Mouse (Mus musculus) yolk sac, embryonic 10.5 days (tissue): ENCODE data around the gene Ptprk.
A peak's percentile ranks its signal among the peaks of the same experiment; 100 is the strongest.

Experiments
- DNase-seq: peaks from one replicate; pipeline ENCODE4 v3.0.0-alpha.2; 2017; ENCODE audit warnings: low spot score

The Ptprk gene

DNA sequence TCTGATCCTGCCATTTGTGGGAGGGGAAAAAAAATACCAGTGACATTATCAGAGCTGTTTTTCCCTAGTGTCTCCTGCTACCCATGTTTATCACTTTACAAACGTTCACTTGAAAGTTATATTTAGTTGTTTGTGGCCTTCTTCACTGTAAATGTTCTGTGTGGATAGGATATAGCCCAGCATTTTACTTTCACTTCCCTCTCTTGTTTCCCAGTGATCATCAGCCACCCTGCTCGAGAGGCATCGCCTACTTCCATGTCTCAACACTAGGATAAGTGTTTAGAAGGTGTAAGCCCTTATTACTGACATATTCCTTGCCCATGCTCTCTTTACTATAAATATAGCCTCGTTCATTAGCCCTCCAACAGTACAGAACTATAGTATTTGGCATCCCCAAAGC lies 466.0 kb downstream of the Ptprk start:
- no peak for DNase-seq

GRCm38 (mm10) chr10:28542754-28543153 lies 468.1 kb downstream of the Ptprk start:
- DNase-seq, result no peak

- DNase-seq, result no peak
Observed at GRCm38 (mm10) chr10:28550549-28550948, 475.9 kb downstream of the Ptprk start.

GRCm38 (mm10) chr10:28552068-28552467 lies 477.4 kb downstream of the Ptprk start:
- no peak for DNase-seq

DNA sequence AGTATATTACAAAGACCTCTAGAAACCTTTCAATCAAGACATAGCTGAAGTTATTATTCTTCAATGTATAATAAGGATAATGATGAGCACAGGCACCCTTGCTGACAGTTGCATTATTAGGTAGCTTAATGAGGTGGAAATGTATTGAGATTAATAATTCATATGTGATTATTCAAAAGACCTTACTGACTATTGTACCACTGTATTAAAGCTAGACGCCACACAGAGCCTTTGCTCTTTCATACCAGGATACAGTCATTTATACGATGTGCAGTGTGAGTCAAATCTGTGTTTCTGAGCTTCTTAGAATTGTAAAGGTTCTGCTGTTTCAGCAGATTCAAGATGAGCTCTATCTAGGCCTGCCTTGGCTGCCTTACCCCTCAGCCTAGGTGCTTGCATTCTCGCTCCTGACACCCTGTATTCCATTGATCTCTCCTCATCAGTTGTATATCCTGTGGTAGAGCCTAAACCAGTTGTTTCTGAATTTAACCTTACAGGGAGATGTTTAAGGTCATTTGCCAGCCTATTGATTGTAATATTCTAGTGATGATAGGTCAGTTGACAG lies 489.6 kb downstream of the Ptprk start:
- DNase-seq, result no peak

GRCm38 (mm10) chr10:28566378-28566777 lies 491.8 kb downstream of the Ptprk start:
- no peak for DNase-seq

DNA sequence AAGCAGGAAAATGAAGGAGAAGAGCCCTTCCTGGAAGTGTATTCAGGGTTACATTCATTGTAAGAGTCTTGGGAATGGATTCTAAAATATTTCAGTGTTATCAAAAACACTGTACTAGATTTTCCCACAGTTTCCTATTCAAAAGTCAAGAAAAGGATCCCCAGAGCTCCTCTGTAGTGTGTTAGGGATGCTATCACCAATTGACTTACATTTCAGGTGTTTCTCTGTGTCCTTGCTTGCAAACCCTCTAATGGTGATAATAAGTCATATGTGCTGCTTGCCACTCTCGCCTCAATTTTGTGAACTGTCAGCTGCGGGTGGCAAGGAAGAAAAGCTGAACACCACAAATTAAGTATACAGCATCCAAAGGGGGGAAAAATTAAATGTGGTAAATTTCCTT lies 492.2 kb downstream of the Ptprk start:
- no peak for DNase-seq

- DNase-seq, result no peak
Observed at GRCm38 (mm10) chr10:28567441-28567840, 492.8 kb downstream of the Ptprk start.

GRCm38 (mm10) chr10:28568047-28568446 lies 493.4 kb downstream of the Ptprk start:
- DNase-seq, result no peak

DNA sequence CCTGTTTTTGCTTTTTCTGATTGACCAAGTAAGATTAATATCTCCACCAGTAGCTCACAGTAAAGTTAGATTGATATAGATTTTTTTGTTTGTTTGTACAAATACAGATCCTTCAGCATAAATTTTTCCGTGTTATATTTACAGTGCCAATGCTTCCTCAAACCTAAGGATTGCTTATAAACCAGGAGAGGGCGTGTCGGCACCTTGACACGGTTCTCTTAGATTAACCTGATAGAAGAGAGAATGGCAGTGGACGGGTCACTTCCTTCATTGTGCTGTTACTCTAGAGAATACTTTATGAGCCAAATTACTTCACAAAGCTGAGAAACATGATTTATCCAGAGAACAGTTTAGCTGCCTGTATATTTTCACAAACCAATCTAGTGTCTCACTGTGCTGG lies 505.0 kb downstream of the Ptprk start:
- no peak for DNase-seq

DNA sequence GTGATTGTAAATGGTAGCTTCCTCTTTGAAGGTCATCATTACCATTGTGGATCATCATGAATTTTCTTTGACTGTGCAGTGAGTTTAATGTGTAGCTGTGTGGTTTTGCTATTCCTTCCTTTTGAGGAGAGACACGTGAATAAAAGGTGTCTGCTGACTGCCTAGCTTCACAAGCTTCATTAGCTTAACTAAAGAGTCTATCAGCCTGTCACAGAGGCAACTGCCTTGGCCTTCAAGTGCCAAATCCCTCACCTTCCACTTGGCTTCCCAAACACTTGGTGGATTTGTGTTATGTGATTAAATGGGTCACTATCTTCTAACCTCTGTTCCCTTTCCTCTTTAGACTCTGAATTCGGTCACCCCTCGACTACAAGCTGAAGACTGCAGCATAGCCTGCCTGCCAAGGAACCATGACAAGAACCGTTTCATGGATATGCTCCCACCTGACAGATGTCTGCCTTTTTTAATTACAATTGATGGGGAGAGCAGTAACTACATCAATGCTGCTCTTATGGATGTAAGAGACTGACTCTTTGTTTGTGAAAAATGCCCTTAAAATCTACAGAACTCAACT lies 512.0 kb downstream of the Ptprk start:
- no peak for DNase-seq

GRCm38 (mm10) chr10:28588401-28588800 lies 513.8 kb downstream of the Ptprk start:
- no peak for DNase-seq

DNA sequence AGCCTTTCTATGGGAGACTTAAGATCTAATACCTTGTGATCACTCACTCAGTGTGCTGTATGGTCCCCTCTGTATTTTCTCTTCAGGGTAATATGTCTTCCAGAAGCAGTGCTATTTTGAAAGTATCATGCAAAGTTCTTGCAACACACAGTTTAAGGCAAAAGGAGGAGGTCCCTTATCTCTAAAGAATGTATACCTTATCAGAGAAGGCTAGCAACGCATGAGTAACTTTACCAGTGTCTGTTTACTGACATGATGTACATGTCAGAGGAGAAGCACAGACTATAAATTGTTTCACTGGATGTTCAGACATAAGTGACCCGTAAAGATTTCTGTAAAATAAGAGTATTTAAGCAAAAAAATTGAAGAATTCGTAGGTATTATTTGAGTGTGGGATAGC lies 516.2 kb downstream of the Ptprk start:
- DNase-seq, result no peak

DNA sequence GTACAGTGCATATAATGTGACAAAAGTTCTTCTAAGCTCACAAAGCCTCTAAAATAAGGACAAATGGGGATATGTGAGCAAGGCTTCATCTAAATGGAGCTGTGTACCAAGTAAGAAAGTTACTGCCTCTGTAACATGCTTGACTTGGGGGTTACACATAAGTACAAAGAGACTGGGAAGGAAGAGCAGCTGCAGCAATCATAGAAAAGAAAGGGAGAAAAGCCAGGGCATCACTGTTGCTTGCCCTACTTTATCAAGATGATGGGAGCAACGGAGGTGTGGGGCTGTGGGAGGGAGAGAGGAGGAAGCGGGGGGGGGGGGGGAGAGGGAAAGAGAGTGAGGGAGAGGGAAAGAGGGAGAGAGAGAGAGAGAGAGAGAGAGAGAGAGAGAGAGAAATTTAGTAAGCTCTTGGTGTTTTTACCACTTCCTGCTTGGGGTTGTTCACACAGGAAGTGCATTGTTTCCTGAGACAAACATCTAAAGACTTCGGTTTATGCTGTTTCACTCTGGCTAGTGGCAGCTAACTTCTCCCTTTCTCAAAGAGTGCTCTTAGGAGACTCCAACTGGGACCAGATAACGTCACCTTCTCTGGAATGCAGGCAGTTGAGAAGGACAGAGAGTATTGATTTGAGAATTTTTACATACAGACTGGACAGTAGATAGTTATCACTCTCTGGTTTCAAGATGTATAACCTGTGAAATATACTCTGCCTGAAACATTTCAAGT lies 519.1 kb downstream of the Ptprk start:
- no peak for DNase-seq

- no peak for DNase-seq
Observed at GRCm38 (mm10) chr10:28596897-28597296, 522.3 kb downstream of the Ptprk start.

GRCm38 (mm10) chr10:28609136-28609535 lies 534.5 kb downstream of the Ptprk start:
- no peak for DNase-seq

DNA sequence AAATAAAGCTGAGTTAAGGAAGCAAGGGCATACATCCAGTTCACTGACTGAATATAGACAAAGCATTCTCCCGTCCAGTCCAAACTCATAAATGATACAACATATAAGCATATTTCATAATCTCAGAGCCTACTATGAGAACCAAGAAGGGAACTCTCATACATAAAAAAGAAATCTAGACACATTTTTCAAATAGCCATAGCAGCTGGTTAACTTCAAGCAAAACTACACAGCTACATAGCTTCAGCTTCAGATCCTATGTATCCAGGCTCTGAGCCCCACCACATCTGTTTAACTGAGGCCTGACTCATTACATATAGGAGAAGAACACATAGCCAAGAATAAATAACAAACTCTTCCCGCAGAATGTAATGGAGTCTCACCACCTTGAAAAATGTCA lies 539.8 kb downstream of the Ptprk start:
- no peak for DNase-seq

DNA sequence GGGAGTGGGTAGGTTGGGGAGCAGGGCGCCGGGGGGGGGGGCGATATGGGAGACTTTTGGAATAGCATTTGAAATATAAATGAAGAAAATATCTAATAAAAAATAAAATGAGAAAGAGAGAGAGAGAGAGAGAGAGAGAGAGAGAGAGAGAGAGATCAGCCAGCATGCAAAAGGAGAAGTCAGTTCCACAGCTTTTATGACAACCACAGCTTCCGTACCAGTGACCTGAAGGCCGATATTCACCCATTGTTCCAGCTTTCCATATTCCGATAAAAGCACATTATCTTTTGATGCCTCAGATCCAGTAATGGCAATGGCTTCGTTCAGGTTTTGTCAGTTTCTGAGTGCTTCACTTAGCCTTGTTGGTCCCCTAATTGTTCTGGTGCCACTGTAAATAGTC lies 542.6 kb downstream of the Ptprk start:
- no peak for DNase-seq

DNA sequence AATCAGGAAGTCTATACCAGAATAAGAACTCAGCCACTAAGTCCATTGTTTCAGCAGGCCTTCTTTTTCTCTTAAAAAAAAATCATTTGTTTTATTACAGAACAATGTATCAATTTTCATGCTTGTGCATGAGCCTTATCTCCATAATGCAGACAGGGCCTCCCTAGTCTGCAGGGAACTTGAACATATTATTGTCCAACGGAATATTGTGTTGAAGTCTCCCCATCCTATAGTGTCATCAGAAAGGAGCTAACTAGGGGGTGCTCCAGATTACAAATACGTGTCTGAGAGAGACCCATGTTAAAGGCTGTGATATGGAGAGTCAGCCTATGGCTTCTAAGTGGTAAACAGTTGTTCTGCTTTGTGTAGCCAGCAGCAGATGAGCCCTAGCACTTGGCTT lies 543.4 kb downstream of the Ptprk start:
- no peak for DNase-seq

GRCm38 (mm10) chr10:28619415-28619814 lies 544.8 kb downstream of the Ptprk start:
- no peak for DNase-seq

- DNase-seq, result peak; percentile 70
Observed at GRCm38 (mm10) chr10:28636096-28636495, 561.5 kb downstream of the Ptprk start.

DNA sequence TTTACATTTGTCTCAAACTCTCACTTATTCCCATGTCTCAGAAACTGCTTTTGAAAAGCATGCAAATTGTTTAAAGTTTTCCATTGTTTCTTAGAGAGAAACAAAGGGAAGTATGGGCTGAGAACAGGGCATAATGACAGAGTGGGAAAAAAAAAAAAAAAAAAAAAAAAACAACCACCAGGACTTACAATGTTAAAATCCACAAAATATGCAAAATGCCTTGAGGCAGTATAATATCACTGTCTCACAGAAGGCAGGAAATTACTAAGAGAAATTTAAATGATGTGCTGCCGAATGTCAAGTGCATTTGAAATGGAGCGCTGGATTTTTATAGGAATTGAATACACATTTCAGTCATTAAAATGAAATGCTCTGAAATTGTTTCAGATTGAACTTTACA lies 567.3 kb downstream of the Ptprk start:
- no peak for DNase-seq
